Mouse (Mus musculus): Measurements from ENCODE around the gene Btg2.

Gene Btg2

GRCm38 (mm10) chr1:134078802-134079476 is at the start of gene Btg2:
TSS of gene Btg2 (minus strand) at chr1:134079120.
- peak; percentile 98 for DNase-seq (ENCODE audit: low spot score)

- DNase-seq (ENCODE audit: low spot score), result no peak
Measured at GRCm38 (mm10) chr1:134122195-134122594, 43.3 kb upstream of the Btg2 start.

GRCm38 (mm10) chr1:134120179-134120578 is 41.3 kb upstream of the Btg2 start:
- DNase-seq (ENCODE audit: low spot score), result peak; percentile 79

- no peak for DNase-seq (ENCODE audit: low spot score)
Measured at GRCm38 (mm10) chr1:134117110-134117509, 38.2 kb upstream of the Btg2 start.

DNA sequence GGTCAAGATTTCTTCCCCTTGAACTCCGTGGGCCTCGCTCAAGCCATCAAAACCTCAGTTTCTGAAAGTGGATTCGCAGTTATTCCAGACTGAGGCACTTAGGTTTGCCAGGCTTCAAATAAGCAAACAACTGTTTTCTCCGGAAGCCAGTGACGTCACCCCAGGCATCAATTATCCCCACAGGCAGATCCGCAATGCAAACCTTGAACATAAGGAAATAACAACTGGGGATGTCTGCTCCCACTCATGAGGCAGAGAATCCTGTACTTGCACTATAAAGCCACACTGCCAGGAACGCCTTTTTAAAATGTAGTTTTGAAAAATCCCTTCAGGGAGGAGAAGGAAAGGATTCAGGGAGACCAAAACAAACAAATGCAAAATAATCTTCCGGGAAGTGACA is 36.5 kb upstream of the Btg2 start:
- no peak for DNase-seq (ENCODE audit: low spot score)

- DNase-seq (ENCODE audit: low spot score), result no peak
Measured at GRCm38 (mm10) chr1:134114730-134115129, 35.8 kb upstream of the Btg2 start.

- no peak for DNase-seq (ENCODE audit: low spot score)
Measured at GRCm38 (mm10) chr1:134114018-134114417, 35.1 kb upstream of the Btg2 start.

DNA sequence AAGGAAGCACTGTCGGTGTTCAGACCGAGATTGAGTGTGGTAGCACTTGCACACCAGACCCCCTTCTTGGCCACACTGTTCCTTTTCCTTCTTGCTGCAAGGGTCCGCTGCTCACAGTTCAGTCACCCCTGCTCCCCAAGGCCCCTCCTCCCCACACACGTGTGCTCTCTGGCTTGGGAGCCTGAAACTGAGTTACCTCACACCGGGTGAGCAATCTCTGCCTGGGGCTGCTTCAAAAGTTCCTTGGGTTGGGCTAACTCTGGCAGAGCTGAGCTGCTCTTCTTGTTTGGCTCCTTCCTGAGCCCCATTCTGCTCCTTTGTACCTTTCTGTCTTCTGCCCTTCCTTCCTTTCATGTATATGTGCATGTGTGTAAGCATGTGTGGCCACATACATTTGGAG is 34.6 kb upstream of the Btg2 start:
- DNase-seq (ENCODE audit: low spot score), result no peak

GRCm38 (mm10) chr1:134110979-134111378 is 32.1 kb upstream of the Btg2 start, which contains the start of gene Chit1:
TSS of gene Chit1 (plus strand) at chr1:134111242.
- DNase-seq (ENCODE audit: low spot score), result no peak

- no peak for DNase-seq (ENCODE audit: low spot score)
Measured at GRCm38 (mm10) chr1:134110449-134110848, 31.5 kb upstream of the Btg2 start.

- no peak for DNase-seq (ENCODE audit: low spot score)
Measured at GRCm38 (mm10) chr1:134110015-134110414, 31.1 kb upstream of the Btg2 start.

DNA sequence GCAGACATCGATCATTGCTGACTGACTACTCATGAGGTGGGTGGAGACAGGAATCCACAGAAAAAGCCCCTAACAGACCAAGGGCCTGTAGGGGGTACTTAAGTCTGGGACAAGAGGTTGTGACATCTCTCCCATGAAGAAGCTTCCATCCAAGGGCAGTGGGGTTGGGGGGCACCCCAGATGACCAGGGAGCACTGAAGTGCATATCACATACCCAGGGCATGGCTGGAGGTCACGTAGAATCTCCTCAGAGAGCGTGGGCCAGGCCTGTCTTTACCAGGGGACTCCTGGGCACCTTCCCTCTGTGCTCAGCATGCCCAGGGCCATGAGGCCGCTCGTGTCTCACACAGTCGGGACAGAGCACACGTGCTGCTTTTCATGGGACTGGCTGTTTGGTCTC is 28.9 kb upstream of the Btg2 start:
- no peak for DNase-seq (ENCODE audit: low spot score)

GRCm38 (mm10) chr1:134106719-134107118 is 27.8 kb upstream of the Btg2 start:
- DNase-seq (ENCODE audit: low spot score), result peak; percentile 45

- peak; percentile 1 for DNase-seq (ENCODE audit: low spot score)
Measured at GRCm38 (mm10) chr1:134105764-134106430, 27.0 kb upstream of the Btg2 start.

DNA sequence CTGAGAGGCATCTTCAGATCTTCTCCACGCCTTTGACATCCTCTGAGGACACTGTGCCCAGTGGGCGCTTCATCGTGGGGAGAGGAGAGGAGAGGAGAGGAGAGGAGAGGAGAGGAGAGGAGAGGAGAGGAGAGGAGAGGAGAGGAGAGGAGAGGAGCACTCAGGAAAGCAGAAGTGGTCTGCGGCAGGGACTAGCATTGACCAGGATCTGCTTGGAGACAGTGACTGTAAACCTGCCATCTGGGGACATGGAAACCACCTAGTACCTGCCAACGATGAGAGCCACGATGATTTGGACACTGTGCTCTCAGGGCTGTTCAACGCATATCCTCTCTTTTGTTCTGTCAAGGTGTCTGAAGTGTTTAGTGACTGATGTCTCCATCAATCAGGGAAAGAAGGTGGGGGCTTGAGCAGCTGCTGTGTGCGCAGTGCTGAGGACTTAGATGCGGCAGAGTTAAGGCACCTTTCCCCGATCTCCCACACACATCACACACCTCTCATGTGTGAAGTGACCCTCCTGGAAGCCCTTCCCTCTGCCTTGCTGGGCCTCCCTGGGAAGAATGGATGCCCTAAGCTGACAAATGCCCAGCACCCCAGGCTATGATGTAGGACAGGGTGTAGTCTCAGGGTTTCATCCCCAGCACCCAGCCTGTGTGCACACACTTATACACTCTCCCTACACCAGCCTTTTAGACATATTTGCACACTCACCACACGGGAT is 26.3 kb upstream of the Btg2 start:
- peak; percentile 1 for DNase-seq (ENCODE audit: low spot score)

DNA sequence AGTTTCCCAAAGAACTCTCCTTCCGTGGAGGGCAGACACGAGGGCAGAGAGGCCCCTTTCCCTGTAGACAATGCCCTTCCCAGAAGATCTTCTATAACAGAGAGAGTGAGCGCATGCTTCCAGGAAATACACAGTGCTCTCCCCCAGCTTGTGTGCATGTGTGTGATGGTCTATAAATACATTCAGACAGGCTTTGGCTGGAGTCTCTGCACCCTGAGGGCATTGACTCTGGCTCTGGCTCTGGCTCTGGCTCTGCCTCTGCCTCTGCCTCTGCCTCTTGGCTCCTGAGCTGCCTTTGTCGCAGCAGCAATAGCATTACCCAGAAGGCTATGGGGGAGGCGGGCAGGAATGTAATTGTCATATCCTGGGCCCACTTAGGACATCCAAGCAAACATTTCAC is 24.9 kb upstream of the Btg2 start:
- DNase-seq (ENCODE audit: low spot score), result peak; percentile 2

- DNase-seq (ENCODE audit: low spot score), result peak; percentile 2
Measured at GRCm38 (mm10) chr1:134101593-134101992, 22.7 kb upstream of the Btg2 start.

- peak; percentile 2 for DNase-seq (ENCODE audit: low spot score)
Measured at GRCm38 (mm10) chr1:134100928-134101327, 22.0 kb upstream of the Btg2 start.

GRCm38 (mm10) chr1:134100401-134100800 is 21.5 kb upstream of the Btg2 start:
- DNase-seq (ENCODE audit: low spot score), result peak; percentile 2

- peak; percentile 3 for DNase-seq (ENCODE audit: low spot score)
Measured at GRCm38 (mm10) chr1:134099516-134100235, 20.8 kb upstream of the Btg2 start.

DNA sequence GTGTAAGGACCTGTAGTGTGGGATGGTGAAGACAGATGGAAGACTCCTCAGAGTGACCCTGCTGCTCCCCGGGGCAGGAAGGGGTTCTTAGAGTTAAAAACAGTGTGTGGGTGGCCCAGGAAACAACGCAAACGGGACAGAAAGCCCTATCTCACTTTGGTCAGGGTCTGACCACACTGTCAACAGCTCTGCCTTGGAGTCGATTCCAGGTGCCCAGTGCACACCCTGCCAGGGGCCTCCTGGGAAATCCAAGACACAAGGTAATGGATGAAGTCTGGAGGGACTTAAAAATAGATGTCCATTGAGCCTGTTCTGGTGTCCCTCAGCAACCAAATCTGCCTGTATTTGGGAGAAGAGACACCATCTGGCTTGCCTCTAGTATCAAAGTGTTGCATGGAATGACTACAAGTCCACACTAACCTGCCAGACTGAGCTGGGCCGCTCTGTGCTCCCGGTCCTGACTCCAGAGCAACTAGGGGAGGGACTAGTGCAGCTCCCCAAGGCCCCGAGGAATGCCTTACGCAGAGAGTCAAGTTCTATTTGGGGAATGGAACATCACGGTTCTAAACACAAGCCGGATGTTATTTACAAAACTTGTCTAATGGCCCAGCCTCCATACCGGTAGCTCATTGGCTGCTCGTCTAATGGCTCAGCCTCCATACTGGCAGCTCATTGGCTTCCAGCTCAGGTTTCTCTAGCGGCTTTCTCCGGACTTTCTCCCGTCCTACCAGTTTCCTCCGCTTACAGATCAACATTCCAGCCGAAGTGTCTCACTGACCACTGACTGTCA is 20.0 kb upstream of the Btg2 start:
- DNase-seq (ENCODE audit: low spot score), result peak; percentile 69

All from ovary, postnatal 36 days (tissue).